Comparison of ENCODE assay signal across 8 mouse cellular contexts in the genomic region with DNA sequence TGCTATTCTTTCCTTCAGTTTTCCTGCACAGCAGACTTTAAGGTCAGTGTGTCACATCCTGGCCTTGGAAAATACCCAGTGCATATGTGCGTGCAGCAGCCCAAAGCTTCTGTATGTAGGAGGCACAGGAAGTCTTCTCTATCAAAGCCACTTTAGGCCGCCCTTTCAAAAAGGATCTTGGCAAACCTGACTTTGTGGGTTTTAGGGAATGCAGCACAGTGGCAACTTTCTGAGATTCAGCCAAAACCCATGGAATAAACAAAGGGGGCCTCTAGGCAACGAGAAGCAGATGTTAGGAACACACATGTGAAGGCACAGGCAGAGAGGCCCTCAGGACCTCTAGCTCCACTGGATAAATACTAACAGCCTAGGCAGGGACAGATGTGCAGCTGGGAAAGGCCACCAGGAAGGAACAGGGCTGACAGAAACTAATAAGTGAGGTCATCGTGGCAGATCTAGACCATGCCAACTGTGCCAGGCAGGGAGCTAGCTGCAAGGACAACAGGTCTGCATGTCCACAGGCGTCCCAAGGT. TPM values are rescaled to one million over a fixed set of nuclear protein-coding genes. Genes with fewer than 3 reads are reported as not detected.
A peak's percentile ranks its signal among the peaks of the same experiment; 100 is the strongest.
DNase-seq lines count a peak whose midpoint lies in the region; ATAC-seq and TF ChIP-seq lines count a peak whose summit lies in the region.

No protein-coding gene starts in this region.

- no peak for TF ChIP-seq CTCF in kidney, adult 2 months (conservative IDR thresholded peaks at IDR 0.05; ENCODE audit: insufficient read depth, insufficient read length, low read depth, low read length)
- no peak for TF ChIP-seq CTCF in forebrain, postnatal 0 days (IDR thresholded peaks at IDR 0.05; ENCODE audit: low read depth)

- no peak overlapping the region for H3K27ac ChIP-seq in kidney, adult 2 months (ENCODE audit: insufficient read depth, low read depth, low read length)
- 0 out of 2 replicates have a peak overlapping the region, but pooled peaks have one; percentile 15 for H3K27ac ChIP-seq in forebrain, postnatal 0 days (ENCODE audit: low read depth, low read length)
- H3K27ac ChIP-seq in lung, embryonic 15.5 days: peak overlapping the region; percentile 86

- no peaks in the 10 kb centered on the region for H3K27me3 ChIP-seq in kidney, adult 2 months (replicated peaks; ENCODE audit: control insufficient read depth, insufficient read depth, low read length)
- H3K27me3 ChIP-seq in forebrain, postnatal 0 days (ENCODE audit: insufficient read depth, low read length): no peaks in the 10 kb centered on the region
- no peaks in the 10 kb centered on the region for H3K27me3 ChIP-seq in lung, embryonic 15.5 days

- H3K36me3 ChIP-seq in kidney, adult 2 months (ENCODE audit: control insufficient read depth, insufficient read depth, low read length): no peaks in the 10 kb centered on the region
- peaks cover 17% of the 10 kb centered on the region for H3K36me3 ChIP-seq in forebrain, postnatal 0 days (ENCODE audit: insufficient read depth)
- no peaks in the 10 kb centered on the region; the same call in 1 of the 2 replicates for H3K36me3 ChIP-seq in lung, embryonic 15.5 days

- H3K4me3 ChIP-seq in kidney, adult 2 months (ENCODE audit: insufficient read depth, low read depth, low read length): no peak overlapping the region
- H3K4me3 ChIP-seq in forebrain, postnatal 0 days (ENCODE audit: low read depth, low read length): no peak overlapping the region
- no peak overlapping the region for H3K4me3 ChIP-seq in lung, embryonic 15.5 days

- DNase-seq in kidney, adult 2 months: peak; percentile 33
- DNase-seq in kidney, adult 9 months: no peak
- peak; percentile 86 for DNase-seq in adrenal gland, adult 2 months
- no peak for DNase-seq in forebrain, postnatal 0 days
- no peak for DNase-seq in left cerebral cortex, postnatal 25 days (ENCODE audit: low spot score in 2 of 2)
- DNase-seq in urinary bladder, adult 18-20 months (ENCODE audit: low spot score in 2 of 2): no peak

- TF ChIP-seq POLR2A in kidney, adult 2 months (IDR thresholded peaks at IDR 0.05; ENCODE audit: low read depth, low read length): no peak

- no peak overlapping the region for H3K4me2 ChIP-seq in forebrain, postnatal 0 days (ENCODE audit: low read depth)
- H3K4me2 ChIP-seq in lung, embryonic 15.5 days: no peak overlapping the region

- no peaks in the 10 kb centered on the region for H3K9me3 ChIP-seq in forebrain, postnatal 0 days (ENCODE audit: low read length)
- no peaks in the 10 kb centered on the region for H3K9me3 ChIP-seq in lung, embryonic 15.5 days

- no peak overlapping the region for H3K9ac ChIP-seq in forebrain, postnatal 0 days
- no peak overlapping the region for H3K9ac ChIP-seq in lung, embryonic 15.5 days

- H3K4me1 ChIP-seq in kidney, adult 2 months (ENCODE audit: control insufficient read depth, insufficient read depth, low read length): no peaks in the 10 kb centered on the region
- no peaks in the 10 kb centered on the region for H3K4me1 ChIP-seq in forebrain, postnatal 0 days (ENCODE audit: insufficient read depth)
- H3K4me1 ChIP-seq in lung, embryonic 15.5 days: peaks cover 22% of the 10 kb centered on the region

- peak; percentile 18; the same call in 1 of the 2 replicates for ATAC-seq in forebrain, postnatal 0 days
- ATAC-seq in lung, embryonic 15.5 days (ENCODE audit: borderline replicate concordance, extremely low read depth, low FRiP score, low TSS enrichment): peak; percentile 84
- ATAC-seq in erythroblast, adult 5-6 weeks (replicated peaks; ENCODE audit: low FRiP score, poor library complexity, severe bottlenecking): no peak

- intact Hi-C loops in left cerebral cortex, postnatal 25 days (cut with DNase I): no loop called here

- WGBS in kidney, adult 2 months: 57% methylated on average over 5 of the region's 5 CpGs
- 46% methylated on average over 5 of the region's 5 CpGs for WGBS in forebrain, postnatal 0 days
- WGBS in lung, embryonic 15.5 days: 38% methylated on average over 5 of the region's 5 CpGs

RNA-seq across cellular contexts. Expression of a gene that starts 51.0 kb away (rescaled TPM):
- polyA plus RNA-seq in kidney, adult 2 months (2012; rRNA removed): 89.1 and 123 TPM in 2 replicates
- total RNA-seq in adrenal gland, adult 2 months (2021): 100 to 1,000 TPM; 201 to 250 TPM
- 661 and 745 TPM in 2 replicates for polyA plus RNA-seq in adrenal gland, adult 2 months (2012; rRNA removed)
- total RNA-seq in forebrain, postnatal 0 days (2014; rRNA removed): 56.2 and 70.7 TPM in 2 replicates
- polyA plus RNA-seq in forebrain, postnatal 0 days (2015; fragmentation: Nextera tagmentation; extraction: Ambion mirVana): 28.9 and 32.8 TPM in 2 replicates
- 74.3 and 76.8 TPM in 2 replicates for polyA plus RNA-seq in lung, embryonic 15.5 days (2015; fragmentation: Nextera tagmentation; extraction: Ambion mirVana)
- 10 to 100 TPM; 42.3 to 50.7 TPM for total RNA-seq in left cerebral cortex, postnatal 25 days (2021)
- total RNA-seq in erythroblast, adult 5-6 weeks (2015; ENCODE audit: low replicate concordance): 1.3 and 13.0 TPM in 2 replicates
- 4.6 and 12.2 TPM in 2 replicates for total RNA-seq in erythroblast, adult 5-6 weeks (2017; ENCODE audit: low replicate concordance)

Comparison
In these comparisons a context has a peak if more than half of its experiments do, and no peak if none do; other contexts are left out.
1. DNase-seq: peak in kidney, adult 2 months (single experiment) and adrenal gland, adult 2 months (single experiment); none in kidney, adult 9 months (single experiment), forebrain, postnatal 0 days (single experiment), left cerebral cortex, postnatal 25 days (0 of 2) and urinary bladder, adult 18-20 months (0 of 2).